Mouse (Mus musculus): Measurements from ENCODE around the gene Cdc5l.

The Cdc5l gene

DNA sequence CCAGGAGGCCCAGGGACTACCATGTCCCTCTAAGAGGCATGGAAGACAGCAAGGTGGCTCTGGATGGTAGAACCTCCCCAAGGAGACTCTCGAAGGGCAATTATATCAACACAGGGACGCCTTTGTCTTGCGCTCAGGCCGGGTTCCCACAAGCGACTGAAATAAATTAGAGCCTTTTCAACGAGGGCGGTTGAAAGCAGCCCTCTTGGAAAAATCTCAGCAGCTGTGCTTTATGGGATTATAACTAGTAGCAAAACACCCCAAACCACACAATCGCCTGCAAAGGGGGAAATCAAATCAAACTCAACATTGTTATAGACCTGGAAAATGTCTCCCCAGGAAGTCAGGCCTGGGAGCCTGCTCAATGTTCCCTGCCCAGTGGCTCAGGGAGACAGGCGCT is 62.5 kb downstream of the Cdc5l start:
- no peak for DNase-seq (ENCODE audit: low read depth, low spot score)

DNA sequence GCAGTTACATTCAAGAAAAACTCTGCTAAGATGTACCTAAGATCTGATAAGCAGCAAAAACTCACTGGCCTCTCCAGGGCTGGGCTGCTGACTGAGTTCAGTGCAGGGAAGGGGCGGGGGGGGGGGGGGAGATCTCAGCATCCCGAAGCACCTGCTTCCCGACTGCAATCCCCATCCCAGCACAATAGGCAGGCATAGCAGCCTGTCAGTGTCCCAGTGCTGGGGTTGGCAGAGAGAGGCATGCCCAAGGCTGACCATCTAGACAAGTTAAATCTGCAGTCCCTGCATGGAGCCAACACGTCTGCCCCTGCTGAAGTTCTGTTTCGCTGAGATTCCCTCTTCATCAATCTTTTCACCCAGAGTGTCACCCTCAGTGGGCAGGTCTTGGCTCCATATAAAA is 63.0 kb downstream of the Cdc5l start:
- no peak for DNase-seq (ENCODE audit: low read depth, low spot score)

- DNase-seq (ENCODE audit: low read depth, low spot score) = no peak
These were observed 68.7 kb downstream of the Cdc5l start for GRCm38 (mm10) chr17:45364871-45365270.

DNA sequence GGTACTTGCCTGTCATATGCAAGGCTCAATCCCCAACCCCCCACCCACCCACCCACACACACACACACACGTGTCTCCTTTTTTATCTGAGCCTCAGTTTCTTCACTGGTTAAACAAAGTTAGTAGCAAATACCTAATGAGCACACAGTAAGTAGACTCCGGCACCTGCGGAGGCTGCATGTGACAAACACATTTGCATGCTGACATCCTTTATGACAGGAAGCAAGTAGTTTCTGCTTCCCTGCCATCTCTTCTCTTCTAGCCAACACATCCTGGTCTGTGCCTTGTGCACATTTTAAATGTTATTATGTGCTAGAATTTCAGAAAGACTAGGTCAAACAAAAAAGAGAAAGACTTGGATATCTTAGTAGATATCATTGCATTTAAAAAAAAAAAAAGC is 72.6 kb downstream of the Cdc5l start:
- DNase-seq (ENCODE audit: low read depth, low spot score) = no peak

DNA sequence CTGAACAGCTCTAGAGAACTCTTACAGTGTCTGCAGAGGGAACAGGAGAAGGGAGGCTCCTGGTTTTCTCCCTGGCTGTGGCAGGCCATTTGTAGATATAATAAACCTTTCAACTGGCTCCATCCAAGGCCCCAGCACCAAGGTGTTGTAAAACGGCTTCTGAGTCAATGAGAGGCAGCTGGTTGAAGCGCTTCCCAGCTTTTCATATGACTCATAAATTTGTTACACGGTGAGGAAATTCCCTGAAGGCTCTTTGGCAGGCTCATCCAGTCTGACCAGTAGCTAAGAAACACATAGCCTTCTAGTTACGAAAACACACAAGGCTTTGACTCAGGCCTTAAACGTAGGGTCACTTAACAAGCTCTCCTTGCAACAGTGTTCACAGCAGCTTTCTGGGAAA is 74.1 kb downstream of the Cdc5l start:
- no peak for DNase-seq (ENCODE audit: low read depth, low spot score)

- no peak for DNase-seq (ENCODE audit: low read depth, low spot score)
These were observed 77.1 kb downstream of the Cdc5l start for GRCm38 (mm10) chr17:45356431-45356830.

GRCm38 (mm10) chr17:45347951-45348350 is 85.6 kb downstream of the Cdc5l start:
- DNase-seq (ENCODE audit: low read depth, low spot score) = no peak

Data from WW6 (cell line).